Mouse (Mus musculus) testis, postnatal 10 days (tissue): ENCODE measurements around the gene Pcbd2.
A peak's percentile ranks its signal among the peaks of the same experiment; 100 is the strongest.

Source experiments
- DNase-seq: peaks from one replicate; pipeline ENCODE4 v3.0.0; 2021; ENCODE audit warnings: low spot score

Gene Pcbd2

DNA sequence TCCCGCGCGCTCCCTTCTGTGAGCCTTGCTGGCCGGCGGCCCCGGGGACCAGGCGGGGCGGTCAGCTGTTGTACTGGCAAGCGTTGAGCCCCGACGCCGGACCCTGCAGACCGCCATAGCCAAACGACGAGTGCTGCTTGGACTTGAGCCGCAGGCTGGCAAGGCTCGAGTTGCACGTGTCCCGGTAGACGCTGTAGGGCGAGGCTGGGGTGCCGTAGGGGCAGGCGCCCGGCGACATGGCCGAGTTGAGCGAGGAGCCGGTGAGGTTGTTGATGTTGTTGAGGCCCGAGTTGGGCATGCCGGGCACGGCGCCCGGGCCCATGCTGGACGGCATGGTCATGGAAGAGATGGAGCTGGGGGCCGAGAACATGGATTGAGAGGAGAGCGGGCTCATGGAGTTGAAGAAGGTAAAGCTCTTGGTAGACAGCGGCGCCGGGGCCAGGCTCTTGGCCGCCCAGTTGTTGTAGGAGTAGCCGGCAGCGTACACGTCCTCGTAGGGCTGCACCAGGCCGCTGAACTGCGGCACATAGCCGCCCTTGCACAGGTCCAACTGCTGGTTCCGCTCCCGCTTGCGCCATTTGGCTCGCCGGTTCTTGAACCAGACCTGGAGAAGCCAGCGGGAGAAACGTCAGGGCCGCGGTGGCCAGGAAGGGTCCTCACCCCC lies 99.0 kb downstream of the Pcbd2 start:
- DNase-seq = peak; percentile 54
